Mouse (Mus musculus) 416B (cell line): ENCODE data around the gene Dab2ip.

Experiments used
- DNase-seq: peaks from one replicate; pipeline ENCODE4 v3.0.0; 2011; ENCODE audit warnings: low read depth

The Dab2ip gene

DNA sequence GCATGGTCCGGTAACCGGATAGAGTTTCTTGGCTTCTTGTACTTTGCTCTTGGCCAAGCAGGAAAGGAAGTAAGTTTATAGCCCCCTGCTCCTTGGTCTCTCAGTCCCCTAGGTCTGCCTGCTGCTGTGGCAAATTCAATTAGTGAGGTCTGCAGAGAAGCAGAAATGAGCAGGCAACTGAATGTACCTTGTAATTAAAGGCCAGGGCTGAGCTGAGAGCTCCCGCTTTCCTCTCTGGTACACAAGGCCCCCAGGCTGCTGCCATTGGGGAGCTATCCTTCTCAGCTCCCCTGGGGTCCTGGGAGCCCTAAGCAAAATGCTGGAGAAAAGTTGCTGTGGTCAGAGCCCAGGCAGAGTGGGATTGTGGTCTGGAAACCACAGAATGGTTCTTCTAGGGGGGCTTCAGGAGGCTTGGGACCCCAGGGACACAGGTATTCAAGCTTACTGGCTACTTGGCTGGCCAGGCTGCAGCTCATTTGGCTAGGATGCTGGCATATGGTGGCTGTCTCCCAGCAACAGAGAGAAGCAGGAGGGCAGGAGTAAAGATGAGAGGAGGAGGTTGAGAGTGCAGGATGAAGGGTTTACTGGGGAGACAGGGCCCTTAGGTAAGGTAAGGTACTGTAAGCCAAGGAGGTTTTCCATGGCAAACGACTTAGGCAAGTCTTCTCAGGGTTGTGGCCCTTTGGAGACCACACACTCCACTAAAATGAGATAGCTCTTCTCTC, 922 bp downstream of the Dab2ip start:
- no peak for DNase-seq

DNA sequence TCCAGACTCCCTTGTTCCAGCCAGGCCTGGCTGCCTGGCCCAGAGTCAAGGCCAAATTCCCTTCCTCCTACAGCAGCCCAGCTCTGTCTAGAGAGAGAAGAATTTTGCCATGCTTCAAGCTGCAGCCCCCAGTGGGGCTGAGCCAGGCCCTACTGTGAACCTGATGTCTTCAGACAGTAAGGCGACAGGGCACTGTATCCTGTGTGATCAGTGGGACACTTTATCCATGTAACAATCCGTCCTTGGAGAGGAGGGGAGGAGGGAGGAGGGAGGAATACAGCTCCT, 1.4 kb downstream of the Dab2ip start:
- no peak for DNase-seq

DNA sequence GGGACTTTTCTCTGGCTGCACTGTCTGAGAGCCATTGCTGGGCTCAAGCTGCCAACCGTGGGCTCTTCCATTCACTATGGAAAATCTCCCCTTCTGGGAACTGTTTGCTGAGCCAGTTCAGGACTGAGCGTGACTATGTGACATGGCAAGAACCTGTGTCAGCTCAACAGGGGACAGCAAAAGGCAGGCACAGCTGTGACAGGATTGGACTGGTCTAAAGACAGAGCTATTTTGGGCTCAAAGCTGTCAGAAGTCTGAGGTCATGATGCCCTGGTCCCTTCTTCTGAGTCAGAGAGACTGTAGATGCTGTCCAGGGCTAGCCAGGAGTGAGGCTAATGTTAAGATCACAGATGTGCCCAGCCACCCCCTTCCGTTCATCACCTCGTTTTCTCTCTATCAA, 5.7 kb downstream of the Dab2ip start:
- no peak for DNase-seq

DNA sequence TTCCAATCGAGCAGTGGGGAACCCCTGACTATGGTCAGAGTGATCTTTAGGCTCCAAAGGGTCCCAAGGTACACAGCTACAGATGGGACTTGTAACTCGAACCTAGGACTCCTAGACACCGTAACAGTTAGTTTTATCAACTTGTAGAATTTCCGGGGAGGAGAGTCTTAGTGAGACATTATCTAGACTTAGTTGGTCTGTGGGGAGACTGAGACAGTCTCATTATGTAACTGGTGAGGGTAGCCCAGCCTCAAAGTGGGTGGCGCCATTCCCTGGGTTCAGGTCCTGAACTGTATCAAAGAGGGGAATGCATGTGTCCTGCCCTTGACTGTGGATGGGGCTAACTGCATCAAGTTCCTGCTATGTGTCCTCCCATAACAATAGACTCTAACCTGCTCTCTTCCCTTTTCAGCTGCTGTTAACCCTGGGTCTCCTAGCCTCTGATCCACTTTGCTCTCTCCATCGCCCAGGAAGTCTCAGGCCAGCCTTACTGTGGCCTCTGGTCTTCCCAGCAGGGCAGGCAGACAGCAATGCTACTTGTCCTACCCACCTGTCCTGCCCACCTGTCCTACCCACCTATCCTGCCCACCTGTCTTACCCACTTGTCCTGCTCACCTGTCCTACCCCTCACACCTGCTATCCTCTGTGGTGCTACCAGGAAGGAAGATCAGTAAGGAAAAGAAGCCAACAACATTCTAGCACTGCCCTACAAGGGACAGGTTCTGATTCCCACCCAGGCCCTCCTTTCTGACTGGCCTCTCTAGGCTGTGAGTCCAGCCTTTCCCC, 7.2 kb downstream of the Dab2ip start:
- no peak for DNase-seq

DNA sequence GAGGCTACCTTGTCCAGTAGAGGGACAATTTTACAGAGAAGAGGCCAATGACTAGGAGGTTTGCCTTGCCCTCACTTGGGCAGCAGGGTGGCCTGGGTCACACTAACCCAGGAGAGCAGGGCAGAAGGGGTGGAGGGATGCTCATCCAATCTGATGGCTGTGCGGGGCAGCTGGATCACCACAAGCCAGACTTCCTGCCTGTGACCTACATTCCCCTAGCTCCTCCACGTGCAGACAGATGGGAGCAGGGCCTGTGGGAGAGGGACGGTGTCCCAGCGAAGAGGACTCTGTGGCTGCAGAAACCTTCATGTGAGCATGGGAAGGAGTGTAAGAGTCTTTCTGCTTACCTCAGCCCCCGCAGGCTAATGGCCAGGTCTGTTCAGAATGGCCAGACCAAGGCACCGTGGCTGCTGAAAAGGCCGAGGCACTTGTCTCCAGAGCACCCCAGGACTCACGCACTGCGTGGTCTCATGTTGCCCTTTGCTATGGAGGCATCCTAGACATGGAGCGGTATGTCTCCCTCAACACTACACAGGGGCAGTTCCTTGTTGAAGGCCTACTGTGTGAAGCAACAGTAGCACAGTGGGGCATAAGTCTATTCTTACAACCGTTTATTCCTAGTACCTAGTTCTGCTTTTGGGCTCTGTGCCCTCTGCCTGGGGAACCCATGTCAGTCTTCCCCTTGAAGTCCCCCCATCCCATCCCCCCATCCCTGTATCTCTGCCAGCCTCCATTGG, 9.1 kb downstream of the Dab2ip start:
- no peak for DNase-seq

DNA sequence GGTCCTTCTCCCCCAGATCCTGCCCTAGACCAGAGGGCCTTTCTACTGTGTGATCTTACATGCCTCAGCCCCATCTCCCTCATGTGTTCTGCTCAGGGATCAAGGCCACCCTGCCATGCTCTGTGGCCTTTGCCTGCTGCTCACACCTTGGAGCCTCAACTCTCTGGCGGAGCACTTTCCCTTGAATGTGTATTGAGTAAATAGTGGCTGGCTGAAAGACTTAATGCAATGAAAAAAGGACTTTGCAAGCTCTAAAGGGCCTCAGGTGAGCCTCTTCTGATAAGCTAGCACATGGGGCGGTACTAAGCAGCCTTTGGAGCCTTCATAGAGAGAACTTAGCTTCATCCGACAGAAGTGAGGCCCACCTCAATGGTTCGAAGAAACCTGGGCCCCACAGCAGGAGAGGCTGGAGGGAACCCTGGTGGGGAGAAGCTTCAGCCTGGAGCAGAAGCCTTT, 9.7 kb downstream of the Dab2ip start:
- DNase-seq, result no peak

DNA sequence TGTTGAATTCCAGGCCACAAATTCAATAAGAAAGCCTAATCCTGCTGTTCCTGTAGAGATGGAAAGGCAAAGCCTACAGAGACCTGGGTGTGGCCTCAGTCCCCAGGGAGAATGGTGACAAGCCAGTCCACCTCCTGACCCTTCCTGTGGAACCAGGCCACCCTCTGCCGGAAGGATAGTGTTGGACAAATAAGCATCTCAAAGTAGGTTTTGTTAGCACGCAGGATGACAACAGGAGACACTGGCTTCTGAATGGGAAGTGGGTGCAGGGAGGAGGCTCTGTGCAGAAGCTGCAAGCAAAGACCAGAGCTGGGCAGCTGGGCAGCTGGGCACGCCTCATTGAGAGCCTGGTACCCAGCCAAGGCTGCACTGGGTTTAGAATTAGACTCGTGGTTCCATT, 12.7 kb downstream of the Dab2ip start:
- DNase-seq, result no peak

DNA sequence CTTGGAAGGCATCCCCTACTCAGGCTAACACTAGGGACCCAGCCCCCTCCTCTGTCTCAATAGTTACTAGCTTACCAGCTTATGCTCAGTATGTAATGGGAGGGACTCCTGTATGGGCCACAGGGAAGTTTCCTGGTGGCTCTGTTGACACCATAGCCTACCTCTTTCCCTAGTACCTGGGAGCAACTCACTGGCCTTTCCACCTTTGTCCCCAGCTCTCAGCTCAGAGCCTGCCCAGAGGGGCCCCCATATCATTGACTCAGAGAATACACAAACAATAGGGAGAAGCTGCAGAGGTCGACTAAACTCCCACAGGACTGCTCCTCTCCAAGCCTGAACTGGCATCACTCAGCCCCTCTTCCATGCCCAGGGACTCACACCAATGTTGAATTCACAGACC, 16.6 kb downstream of the Dab2ip start:
- no peak for DNase-seq

DNA sequence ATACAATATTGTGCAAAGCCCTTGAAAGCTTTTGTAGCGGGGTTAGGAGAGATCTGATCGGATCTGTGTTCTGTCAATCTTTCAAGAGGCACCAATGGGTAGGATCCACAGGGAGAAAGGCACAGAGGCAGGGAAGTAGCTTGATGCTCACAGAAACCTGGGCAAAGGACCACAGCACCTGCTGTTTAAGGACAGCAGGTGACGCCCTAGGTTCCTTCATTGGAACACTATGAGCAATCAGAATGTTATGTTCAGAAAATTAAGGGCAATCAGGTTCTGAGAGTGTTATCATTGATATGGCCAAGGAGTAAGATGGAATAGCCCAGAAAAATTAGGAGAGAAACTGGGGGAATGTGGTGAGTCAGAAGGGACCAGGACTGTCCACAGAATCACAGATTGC, 18.6 kb downstream of the Dab2ip start:
- DNase-seq, result no peak

DNA sequence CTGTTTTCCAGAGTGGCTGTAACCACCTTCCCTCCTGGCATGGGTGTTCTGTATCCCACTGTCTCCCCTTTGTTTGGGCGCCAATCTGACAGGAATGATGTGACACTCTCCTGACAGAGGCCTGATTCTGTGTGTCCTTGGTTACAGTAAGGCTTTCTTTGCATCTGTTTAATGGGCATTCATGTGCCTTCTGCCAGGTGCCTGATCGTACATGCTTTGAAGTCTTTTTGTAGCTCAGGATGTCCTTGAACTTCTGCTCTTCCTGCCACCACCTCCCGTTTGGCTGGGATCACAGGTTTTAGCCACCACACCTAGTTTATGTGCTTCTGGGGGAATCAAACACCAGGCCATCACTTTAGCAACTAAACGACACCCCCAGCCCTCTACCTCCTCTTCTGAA, 22.0 kb downstream of the Dab2ip start:
- DNase-seq, result no peak

DNA sequence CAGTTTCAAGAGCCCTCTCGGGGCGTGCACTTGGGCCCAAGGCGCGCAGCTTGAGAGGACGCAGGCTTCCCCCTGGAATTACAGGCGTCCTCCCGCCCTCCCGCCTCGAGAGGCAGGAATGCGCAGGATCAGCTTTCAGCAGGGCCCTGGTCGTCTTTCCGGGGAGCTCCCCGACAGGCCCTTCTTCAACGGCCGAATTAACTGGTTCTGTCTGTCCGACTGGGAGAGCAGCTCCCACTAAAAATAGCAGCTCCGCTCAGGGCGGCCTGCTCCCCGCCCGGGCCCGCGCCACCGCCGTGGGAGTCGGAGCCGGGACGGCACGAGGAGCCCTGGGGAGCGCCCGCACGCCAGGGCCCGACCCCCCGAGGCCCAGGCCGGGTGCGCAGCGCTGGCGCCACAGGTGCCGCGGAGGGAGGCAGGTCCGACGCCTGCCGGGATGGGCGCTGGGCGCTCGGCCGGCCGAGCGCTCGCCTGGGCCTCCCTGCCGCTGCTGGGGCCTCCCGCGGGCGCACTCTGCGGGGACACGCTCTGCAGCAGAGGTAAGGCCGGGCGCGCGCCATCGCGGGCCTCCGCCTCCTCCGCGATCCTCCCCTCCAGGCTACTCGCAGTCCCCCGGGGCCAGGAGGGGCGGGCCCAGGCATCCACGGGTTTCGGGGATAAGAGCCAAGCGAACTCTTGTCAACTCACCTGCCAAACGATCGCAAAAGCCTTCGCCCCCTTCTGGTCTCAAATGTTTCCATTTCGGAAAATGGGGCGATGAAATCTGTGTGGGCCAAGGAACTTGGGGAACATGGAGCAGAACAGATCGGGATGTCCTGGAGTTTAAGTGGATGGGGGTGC, 23.7 kb downstream of the Dab2ip start:
- no peak for DNase-seq

DNA sequence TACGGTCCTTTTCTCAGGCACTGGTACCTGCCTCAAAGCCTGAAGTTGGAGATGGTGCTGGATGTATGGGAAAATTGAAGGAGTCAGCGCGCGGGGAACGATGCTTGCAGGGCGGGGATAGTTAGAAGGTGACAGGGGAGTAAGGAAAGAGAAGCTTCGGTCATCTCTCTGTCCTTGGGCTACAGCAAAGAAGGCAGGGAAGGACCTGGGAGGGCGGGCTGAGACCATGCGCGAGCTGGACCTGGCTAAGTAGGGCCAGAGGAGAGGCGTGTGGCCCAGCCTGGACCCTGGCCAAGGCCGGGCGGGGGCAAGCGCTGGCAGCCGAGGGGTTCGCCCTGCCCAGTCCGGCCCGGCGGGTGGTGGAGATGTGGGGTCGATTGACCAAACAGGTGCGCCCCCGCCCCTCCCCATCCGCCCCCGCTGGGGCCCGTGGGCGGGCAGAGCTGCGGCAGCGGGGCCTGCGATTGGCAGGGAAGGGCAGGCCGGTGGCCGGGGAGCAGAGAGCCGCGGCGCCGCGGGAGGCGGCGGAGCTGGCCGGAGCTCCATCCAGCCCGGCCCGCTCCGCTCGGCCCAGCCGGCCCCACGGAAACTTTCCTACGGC, 24.4 kb downstream of the Dab2ip start:
- no peak for DNase-seq

DNA sequence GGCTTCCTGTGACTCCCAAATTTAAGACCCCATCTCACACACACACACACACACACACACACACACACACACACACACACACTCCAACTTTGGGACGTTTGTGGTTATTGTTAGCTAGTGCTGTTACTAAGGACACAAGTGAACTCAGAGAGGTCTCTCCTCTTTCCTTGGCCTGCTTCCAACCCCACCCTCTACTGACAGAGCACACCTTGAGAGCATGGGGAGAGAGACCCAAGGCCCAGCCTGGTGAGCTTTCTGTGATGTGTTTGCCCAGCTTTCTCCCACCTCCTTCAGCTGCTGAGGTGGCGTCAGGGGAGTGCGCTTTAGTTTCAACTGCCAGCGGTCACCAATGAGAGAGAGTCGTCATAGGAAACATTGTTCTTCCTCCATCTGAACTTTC, 25.3 kb downstream of the Dab2ip start:
- no peak for DNase-seq

DNA sequence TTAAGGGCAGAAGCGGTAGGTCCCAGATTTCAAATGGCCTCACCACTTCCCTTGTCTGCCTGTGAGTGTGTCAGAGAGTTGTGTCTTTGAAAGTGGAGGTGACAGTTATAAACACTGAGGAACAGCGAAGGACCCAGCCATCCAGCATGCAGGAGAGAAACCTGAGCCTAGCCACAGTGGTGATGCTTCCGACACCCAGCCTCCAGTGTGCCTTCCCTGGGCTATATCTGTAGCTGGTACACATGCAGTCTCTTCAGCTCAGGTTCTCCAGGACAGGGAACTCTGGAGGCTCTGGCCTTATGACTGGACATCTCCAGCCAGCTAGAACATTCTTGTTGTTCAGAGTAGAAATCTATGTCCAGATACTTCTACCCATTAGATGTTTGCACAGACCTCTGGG, 25.9 kb downstream of the Dab2ip start:
- DNase-seq, result no peak

DNA sequence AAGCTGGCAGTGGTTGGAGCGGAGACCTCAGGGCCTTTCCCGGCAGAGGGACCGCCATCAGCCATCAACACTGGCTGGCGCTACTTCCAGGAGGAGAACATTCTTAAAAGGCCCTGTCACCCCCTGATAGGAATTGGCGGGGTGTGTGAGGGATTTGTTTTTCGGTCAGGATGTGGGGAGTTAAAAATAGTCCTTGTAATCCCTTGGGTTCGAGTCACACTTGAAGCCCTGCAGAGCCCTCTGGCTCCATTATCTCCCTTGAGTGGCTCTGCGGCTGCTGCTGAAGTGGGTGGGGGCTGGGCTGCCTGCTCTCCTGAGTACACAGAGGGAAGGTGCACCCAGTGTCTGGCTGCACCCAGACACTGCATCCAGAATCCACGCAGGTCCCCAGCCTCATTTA, 30.3 kb downstream of the Dab2ip start:
- no peak for DNase-seq

DNA sequence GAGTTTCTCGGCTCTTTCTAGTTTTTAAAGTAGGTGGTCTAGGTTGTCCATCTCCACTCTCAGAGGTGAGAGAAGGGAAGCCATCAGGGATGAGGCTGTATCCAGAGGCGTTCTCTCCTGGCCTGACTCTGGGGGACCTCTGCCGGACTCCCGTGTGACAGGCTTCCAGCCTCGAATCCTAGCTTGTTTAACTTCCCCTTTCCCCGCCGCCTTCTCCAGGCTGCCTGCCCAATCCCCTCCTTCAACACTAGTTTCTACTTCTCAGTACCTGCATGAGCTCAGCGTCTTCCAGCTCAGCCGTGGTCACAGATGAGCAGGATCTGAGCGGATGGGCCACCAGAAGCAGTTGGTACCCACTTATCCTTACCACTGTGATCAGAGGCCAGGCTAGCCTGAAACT, 31.3 kb downstream of the Dab2ip start:
- no peak for DNase-seq

DNA sequence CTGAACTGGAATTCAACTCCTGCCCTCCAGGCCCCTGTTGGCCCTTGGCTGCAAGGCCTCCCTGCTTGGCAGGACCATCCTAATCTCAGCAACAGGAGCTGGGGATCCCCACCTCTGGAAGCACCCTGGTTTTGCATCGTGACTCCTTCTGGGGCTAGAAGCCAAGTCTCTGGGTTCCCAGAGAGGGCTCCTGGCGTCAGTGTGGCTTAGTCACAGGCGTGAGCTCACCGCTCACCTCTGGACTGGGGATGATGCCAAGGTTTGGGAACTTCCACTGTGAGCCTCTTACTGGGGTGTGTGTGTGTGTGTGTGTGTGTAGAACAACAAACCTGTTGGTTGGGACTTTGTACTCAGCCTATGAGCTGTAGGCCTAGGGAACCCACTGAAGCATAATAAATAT, 31.7 kb downstream of the Dab2ip start:
- no peak for DNase-seq

DNA sequence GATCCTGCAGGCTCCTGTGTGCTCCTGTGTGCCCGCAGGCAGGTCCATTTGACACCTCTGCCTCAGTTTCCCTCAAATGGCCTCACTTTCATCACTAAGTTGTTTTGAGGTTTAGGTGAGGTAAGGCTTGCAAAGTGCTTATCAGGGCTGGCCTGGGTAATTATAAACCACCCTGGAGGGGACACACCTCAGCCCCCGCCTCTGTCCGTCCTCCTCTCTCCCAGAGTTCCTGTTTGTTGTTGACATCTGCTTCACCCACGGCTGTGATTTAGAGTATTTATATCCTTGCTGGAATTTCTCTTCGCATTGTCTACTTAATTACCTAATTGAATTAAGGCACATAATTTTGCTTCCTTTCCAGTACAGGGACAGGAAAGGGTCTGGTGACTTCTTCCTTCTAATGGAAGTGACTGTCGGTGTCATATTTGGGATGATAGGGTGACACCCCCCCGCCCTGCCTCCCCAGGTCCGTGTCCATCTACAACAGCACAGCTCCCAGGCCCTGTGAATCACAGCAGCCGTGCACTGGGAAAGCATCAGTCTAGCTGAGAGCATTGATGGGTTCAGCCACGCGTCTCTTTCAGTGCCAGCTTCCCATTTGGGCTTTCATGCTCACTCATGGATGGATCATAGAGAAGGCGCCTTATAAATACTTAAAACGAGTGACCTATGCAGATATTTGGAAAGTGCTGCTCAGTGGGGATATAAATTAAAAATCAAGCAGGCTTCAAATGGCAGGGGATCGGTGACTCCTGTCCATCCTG, 34.1 kb downstream of the Dab2ip start:
- no peak for DNase-seq

DNA sequence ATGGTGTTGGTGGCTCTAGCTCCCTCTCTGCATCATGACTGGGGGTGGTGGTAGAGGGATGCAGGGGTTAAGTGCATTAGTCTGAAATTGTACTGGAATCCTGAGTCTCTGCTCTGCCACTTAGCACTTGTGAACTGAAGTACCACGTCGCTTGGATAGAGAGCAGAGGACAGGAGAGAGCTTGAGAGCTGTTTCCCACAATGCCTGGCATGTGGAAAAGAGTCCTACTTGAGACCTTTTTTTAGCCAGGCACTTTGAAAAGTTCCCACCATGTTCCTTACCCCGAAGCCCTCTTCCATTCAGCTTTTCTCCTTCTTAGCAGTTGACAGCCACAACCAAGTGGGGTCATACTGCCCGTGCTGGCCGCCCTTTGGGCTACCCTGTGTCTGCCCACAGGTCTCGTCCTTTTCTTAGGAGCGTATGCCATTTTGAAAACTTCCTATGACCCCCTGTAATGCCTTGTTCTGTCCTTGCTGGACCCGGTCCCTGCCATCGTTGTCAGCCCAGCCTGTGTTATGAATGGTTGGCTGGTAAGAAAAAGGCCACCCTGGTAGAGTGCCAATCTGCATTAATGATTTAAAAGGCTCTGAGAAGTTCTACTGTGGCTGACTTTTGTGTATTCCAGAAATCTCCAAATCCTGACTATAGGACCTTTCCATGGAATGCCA, 34.8 kb downstream of the Dab2ip start:
- no peak for DNase-seq

DNA sequence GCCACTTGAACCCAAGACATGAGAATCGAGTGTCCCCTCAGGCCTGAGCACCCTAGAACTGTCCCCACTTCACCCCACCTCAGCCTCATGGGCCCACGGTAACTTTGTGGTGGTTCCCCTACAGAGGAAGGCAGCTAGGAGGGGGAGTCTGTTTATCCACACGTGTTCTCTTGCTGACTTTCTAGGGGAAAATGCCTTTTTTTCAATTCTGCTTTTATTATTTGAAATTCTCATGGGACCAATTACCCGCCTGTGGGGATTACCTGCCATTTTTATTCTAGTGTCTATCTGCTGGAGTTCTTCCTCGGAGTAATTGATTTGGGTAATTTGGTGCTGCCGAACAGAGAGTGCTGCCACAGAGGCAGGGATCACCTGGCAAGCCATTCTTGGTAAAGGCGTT, 35.8 kb downstream of the Dab2ip start:
- no peak for DNase-seq

DNA sequence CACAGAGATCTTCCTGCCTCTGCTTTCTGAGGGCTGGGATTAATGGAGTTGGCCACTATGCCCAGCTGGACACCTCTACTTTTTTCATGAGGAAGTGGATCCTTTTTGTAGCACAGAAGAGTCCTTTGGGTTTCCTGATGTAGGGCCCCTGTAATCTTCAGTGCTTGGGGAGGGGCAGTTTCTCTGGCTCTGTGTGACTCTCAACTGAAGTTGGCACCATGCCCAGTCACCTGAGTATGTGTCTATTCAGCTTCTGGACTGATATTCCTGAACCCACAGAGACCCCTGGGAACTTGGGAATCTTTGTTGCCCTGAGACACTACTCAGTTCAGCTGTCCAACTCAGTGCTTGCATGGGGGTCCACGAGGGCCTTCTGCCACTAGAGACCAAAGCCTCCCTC, 37.0 kb downstream of the Dab2ip start:
- DNase-seq, result no peak
